Mouse (Mus musculus) activated CD4-positive, CD25-positive, alpha-beta regulatory T cell, adult 4 months (primary cell): Measurements from ENCODE around the gene Bhmt. TPM values are rescaled to one million over a fixed set of nuclear protein-coding genes. Genes with fewer than 3 reads are reported as not detected.
A peak's percentile ranks its signal among the peaks of the same experiment; 100 is the strongest.

Experiments used
- ATAC-seq: one replicate; pipeline ENCODE4 v1.8.0; 2017
- polyA plus RNA-seq, 2 experiments: library from polyadenylated mRNA; unstranded; fragments of 100-300 nt; shearing (Covaris generic); gene quantifications; one replicate each; pipeline ENCODE4 v1.2.1; 2017

The Bhmt gene
- under 1 TPM in 1 of 2 experiments, not detected in 1; 0.57 TPM for polyA plus RNA-seq

GRCm38 (mm10) chr13:93637282-93638245 is at the start of gene Bhmt:
Gene Bhmt, minus strand, starts transcription at chr13:93637961.
- no peak for ATAC-seq

GRCm38 (mm10) chr13:93687321-93687720 is 49.6 kb upstream of the Bhmt start:
- no peak for ATAC-seq

DNA sequence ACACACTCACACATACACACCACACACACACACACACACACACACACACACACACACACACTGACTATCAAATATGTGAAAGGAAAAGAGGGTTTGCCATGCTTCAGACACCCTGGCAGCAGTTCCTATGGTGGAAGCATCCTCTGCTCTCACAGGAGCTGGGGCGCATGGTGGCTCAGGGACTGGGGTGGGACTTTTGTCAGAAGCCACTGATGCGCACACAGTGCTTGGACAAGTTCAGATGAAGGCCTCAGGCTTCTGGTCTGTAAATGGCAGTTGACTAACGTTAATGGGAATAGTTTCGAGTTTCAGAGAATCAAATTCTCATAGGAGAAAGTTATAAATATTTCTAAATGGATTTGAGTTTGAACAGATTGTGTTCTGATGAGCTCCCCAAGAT is 47.5 kb upstream of the Bhmt start:
- ATAC-seq = no peak

- ATAC-seq = no peak
Measured at GRCm38 (mm10) chr13:93683336-93683735, 45.6 kb upstream of the Bhmt start.

GRCm38 (mm10) chr13:93676864-93677263 is 39.1 kb upstream of the Bhmt start:
- no peak for ATAC-seq

DNA sequence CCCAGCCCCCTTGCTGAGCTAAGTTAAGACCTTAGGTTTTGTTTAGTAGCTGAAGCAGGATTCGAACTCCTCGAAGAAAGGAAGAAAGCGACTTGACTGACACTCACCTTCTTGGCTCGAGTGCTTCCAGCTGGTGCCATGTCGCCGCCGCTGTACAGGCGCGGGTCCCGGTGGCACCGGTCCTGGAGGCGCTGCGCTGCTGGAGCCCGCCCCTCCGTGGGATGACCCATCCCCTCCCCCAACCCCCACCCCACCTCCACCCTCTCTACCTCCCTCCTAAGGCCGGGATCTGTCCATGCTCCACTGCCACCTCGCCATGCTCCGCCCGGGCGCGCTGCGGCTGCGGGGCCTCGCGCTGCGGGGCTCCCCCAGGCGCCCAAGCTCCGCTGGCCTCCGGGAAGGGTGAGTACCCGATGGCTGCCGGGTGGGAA is 36.4 kb upstream of the Bhmt start, which contains the start of the genes Bhmt2 and Dmgdh:
TSS of gene Bhmt2 (minus strand) at position 172 of the 431 bp plus-strand sequence.
TSS of gene Dmgdh (plus strand) at position 303 of the 431 bp plus-strand sequence.
- ATAC-seq = no peak

DNA sequence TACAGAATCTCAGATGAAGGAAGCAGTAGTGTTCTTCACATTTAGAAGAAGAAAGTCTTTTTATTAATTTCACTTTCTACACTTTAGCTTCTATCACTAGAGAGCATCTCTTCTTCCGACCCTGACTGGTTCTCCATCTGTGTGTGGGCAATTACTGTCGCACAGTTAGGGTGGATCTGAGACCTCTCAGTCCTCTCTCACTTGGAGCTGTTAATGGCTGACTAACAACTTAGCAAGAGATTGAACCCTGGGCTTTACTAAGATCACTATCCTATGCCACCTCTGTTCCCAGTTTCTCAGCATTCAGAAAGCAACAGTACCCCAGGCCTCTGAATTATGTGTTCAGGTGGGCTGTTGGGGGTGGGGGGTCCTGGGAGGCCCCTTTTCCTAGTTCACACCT is 35.5 kb upstream of the Bhmt start:
- no peak for ATAC-seq

DNA sequence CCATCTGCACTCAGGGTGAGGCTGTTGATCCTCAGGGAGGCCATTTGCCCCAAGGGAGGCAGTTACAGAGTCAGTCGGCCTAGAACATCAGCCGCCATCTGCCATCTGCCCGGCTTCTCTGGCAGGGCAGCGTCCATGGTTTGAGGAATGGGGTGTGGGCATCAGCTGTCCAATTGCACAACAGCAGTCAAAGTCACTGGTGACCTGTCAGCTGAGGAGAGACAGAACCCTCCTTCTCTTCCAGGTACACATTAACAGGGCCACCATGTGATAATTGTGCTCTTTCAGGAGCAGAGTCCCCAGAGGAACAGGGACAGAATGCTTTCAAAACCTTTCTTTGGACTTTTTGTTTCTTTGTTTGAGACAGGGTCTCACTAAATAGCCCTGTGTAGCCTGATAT is 34.6 kb upstream of the Bhmt start:
- no peak for ATAC-seq

DNA sequence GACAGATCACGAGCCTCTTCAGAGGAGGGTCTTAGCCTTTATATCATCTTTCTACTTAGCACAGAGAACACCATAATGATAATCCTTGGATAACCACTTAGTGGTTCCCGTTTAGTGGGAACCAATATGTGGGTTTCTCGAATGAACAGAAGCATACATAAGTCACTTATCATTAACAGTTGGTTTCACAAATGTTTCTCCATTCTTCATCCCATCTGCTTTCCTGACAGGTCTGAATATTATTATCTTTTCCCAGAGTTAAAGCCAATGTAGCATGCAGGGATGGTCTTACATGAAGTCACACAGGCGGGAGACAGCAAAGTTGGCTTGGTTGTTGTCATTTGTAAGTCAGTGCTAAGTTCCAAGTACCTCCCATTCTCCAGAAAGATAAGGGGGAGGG is 29.8 kb upstream of the Bhmt start:
- ATAC-seq = no peak

GRCm38 (mm10) chr13:93657941-93658340 is 20.2 kb upstream of the Bhmt start:
- ATAC-seq = no peak

GRCm38 (mm10) chr13:93653382-93653781 is 15.6 kb upstream of the Bhmt start:
- ATAC-seq = no peak

DNA sequence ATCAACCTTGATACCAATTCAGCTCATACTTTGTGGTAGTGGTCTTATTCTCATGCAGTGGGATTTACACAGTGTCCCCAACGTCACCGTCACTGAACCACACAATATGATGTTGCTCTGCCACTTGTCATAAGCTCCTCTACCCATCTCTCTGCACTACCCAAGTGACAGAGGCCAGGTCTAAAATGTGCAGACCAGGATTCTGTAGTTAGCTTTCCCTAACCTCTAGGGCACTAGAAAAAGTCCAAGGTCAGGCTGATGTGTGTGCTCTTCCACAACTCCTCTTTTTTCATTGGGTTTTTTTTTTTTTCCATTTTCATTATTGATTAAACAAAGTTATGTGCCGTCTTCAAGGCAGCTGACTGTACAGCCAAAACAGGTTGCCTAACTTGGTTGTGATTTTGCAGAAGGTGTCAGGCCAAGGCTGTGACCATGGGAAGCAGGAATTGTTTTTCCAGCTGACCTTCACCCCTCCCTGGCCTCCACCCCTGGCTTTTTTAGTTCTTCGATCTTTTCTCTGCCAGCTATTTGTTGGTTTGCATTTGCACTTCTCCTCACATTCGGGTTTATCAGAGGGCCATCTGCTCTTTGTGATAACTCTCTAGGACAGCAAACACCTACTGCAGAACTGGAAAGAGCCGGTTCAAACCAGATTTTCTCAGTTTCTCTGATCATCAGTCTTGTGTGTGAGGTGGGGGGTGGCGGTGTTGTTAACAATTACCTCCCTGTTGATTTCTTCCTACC is 10.8 kb upstream of the Bhmt start:
- ATAC-seq = no peak

DNA sequence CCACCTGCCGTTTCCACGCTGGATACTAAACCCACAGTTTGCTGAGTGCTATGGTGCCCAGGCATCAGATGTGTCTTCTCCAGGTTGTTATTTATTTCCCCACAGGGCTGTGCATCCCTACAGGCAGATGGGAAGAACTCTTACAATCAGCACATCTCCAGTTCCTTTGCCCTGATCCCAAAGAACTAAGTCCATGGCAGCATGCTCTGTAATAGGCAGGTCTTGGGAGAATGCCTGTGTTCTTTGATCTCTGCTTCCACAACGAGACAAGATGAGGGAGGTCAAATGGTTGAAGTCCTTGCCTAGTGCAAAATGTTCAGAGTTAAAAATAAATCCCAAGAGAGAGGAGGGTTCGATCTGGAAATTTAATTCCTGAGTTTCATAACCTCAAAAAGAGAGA is 1.9 kb upstream of the Bhmt start:
- ATAC-seq = no peak

GRCm38 (mm10) chr13:93636561-93636960 is 1.2 kb downstream of the Bhmt start:
- no peak for ATAC-seq

DNA sequence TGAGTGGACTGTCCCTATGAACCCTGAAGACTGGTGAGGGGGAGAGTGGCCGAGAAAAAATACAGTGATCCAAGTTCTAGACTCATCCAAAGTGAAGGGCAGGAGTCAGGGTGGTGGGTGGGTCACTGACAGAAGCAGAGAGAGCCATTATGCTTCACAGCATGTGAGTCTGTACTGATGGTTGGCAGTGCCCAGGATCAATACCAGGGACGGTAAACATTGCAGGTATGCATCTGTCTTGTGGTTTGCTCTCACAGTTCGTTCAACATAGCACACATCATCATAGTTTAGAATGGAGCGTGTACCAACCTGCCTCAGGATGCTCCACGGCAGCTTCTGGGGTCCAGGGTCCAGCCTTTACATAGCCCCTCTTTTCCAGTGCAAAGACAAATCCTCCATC is 4.8 kb downstream of the Bhmt start:
- ATAC-seq = no peak

- ATAC-seq = no peak
Measured at GRCm38 (mm10) chr13:93630941-93631705, 6.6 kb downstream of the Bhmt start.

- ATAC-seq = no peak
Measured at GRCm38 (mm10) chr13:93628861-93629260, 8.9 kb downstream of the Bhmt start.

- no peak for ATAC-seq
Measured at GRCm38 (mm10) chr13:93614361-93614948, 23.3 kb downstream of the Bhmt start.

GRCm38 (mm10) chr13:93613771-93614170 is 24.0 kb downstream of the Bhmt start:
- no peak for ATAC-seq

DNA sequence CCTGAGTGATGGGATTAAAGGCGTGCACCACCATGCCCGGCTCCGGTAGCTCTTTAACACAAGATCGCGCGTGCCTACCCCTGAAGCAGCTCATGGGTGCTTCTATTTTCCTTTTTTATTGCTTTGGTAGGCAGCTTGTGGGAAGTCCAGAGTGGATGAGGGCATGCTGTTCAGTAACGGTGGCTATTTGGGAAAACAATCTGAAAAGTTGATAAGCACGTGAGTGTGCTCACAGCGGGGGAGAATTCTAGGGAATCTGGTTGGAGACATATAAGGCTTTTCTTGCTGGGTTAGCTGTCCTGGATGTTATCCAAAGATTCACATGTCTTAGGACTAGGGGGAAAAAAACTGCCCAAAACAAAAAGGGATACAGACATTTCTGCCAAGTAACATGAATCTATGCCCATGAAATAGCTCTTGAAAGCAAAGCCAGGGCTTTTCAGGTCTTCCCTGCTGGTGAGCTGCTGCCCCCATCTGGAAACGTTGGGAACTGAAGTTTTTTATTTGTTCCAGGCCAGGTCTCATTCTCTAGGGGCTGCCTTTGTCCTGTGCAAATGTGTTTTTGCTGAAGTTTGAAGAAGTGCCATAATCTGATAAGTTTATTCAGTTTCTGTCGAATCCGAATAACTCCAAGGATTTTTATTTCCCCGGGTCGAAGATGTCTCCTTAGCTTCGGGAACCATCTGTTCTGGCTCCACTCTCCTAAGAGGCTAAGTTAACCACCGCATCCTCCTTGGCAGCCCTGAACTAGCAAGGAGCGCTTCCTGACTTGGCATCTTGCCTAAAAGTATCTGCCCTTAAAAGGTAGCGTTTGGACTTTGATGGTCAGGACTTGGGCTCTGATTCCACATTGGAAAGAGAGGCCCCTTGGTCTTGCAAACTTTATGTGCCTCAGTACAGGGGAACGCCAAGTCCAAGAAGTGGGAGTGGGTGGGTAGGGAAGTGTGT is 24.8 kb downstream of the Bhmt start:
- ATAC-seq = peak; percentile 68

DNA sequence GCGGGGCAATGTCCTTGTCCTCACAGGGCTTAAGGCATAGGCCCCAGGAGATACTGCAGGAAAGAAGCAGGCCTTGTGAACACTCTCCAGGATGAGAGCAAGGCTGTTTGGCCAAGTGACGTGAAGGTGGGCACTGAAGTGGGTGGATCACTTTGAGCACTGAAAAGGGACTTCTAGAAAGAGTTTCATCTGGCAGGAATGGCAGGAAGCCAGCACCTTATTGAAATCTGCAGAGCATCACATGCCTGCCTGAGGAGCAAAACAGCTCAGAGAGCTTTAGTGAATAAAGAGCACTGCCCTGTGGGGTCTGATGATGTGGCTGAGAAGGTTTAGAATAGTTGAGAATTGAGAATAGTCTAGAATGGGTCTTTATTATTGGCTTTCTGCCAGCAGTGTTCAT is 29.3 kb downstream of the Bhmt start:
- ATAC-seq = no peak
